Mouse (Mus musculus) kidney, postnatal 0 days (tissue): Measurements from ENCODE around the gene Hdac7. TPM values are rescaled to one million over a fixed set of nuclear protein-coding genes. Genes with fewer than 3 reads are reported as not detected.

ENCODE experiments used
- ATAC-seq: fragments of 200-750 bp; cut with Nextera tagmentation; replicated peaks from 2 replicates; pipeline ENCODE4 v1.8.0; 2017; ENCODE audit warnings: low read depth, moderate number of reproducible peaks, moderate TSS enrichment, moderate library complexity; ENCODE audit not compliant: low FRiP score
- DNase-seq: peaks from one replicate; pipeline ENCODE4 v3.0.0-alpha.2; 2016; ENCODE audit warnings: low spot score
- H3K27ac ChIP-seq: fragments of 300-500 bp; sonication (generic); 2 replicates; pipeline ENCODE4 v1.5.1; 2014; ENCODE audit warnings: mild to moderate bottlenecking
- H3K27me3 ChIP-seq: fragments of 300-500 bp; sonication (generic); 2 replicates; pipeline ENCODE4 v1.6.1; 2014; ENCODE audit warnings: low read length, mixed read lengths; ENCODE audit not compliant: insufficient read depth
- H3K36me3 ChIP-seq: fragments of 300-500 bp; sonication (generic); 2 replicates; pipeline ENCODE4 v1.6.1; 2014; ENCODE audit warnings: low read length, mixed read lengths; ENCODE audit not compliant: insufficient read depth
- H3K4me1 ChIP-seq: fragments of 300-500 bp; sonication (generic); replicated peaks from 2 replicates; pipeline ENCODE4 v1.6.1; 2014; ENCODE audit warnings: antibody characterized with exemption, low read length, mixed read lengths; ENCODE audit not compliant: insufficient read depth
- H3K4me2 ChIP-seq: fragments of 300-500 bp; sonication (generic); 2 replicates; pipeline ENCODE4 v1.6.1; 2014; ENCODE audit warnings: mild to moderate bottlenecking, low read length, moderate library complexity, mixed read lengths
- H3K4me3 ChIP-seq: fragments of 300-500 bp; sonication (generic); replicated peaks from 2 replicates; pipeline ENCODE4 v1.5.1; 2014; ENCODE audit warnings: low read depth, low read length
- H3K9ac ChIP-seq: fragments of 300-500 bp; sonication (generic); 2 replicates; pipeline ENCODE4 v1.6.1; 2014; ENCODE audit warnings: low read depth, low read length
- H3K9me3 ChIP-seq: fragments of 300-500 bp; sonication (generic); replicated peaks from 2 replicates; pipeline ENCODE4 v1.6.1; 2016; ENCODE audit warnings: low read length, inconsistent platforms, mixed read lengths
- CTCF ChIP-seq: IDR thresholded peaks from 2 replicates; pipeline ENCODE4 v1.5.1; 2016; ENCODE audit warnings: antibody characterized with exemption, low read depth, mild to moderate bottlenecking, moderate library complexity
- WGBS: fragments of 180-500 bp; shearing (Covaris S2); extraction: QIAGEN DNeasy Blood & Tissue Kit; methylation state at CpG from one replicate; pipeline ENCODE4 v1.1.7; 2014; 5-methylcytosine and 5-hydroxymethylcytosine counted together
- polyA plus RNA-seq: library from polyadenylated mRNA; unstranded; fragments of >200 nt; fragmentation: Nextera tagmentation; extraction: Ambion mirVana; gene quantifications from 2 replicates; pipeline ENCODE4 v1.2.1, GENCODE M21; 2015

Hdac7 gene
- polyA plus RNA-seq, 1 experiment from 2014 or later = 24.7 TPM

DNA sequence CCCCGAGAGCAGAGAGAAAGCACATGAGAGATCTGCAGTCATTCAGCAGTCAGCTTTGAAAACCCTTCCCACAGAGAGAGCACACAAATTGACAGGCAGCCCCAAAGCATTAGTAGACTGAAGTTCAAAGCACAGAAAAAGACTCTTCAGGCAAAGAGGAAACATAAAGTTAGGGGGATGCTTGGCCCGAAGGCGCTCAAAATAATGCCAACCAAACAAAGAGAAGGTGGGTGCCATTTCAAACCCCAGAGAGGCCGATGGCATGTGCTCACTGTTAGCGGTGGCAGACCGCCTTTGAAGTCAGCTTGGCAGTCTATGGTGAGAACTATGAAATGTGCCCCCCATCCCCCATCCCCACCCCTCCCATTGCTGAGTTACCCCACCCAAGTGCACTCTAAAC lies 2.2 kb downstream of the Hdac7 start:
- 87% methylated on average over 6 of the region's 6 CpGs for WGBS
- no peak overlapping the region for H3K4me3 ChIP-seq
- no peaks in the 10 kb centered on the region for H3K27me3 ChIP-seq
- no peak for TF ChIP-seq CTCF
- H3K27ac ChIP-seq = no peak overlapping the region
- H3K4me2 ChIP-seq = no peak overlapping the region
- peaks cover 30% of the 10 kb centered on the region for H3K4me1 ChIP-seq
- no peaks in the 10 kb centered on the region for H3K36me3 ChIP-seq
- DNase-seq (no peak), ATAC-seq (no peak)
- H3K9me3 ChIP-seq = no peaks in the 10 kb centered on the region
- H3K9ac ChIP-seq = no peak overlapping the region

DNA sequence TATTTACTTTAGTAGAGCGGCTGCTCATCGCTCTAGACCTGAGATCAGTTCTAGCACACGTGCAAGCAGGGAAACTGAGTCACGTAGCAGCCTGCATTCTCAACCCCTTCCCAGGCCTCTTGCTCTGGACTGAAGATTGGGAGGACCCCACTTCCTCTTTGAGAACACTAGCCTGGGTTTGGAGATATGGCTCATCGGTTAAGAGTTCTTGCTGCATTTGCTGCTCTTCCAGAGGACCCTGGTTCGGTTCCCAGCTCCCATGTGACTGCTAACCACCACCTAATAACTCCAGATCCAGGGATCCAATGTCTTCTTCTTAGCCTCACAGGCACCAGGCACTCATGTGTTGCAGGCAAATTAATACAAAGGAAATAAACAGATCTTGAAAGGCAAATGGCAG lies 2.9 kb downstream of the Hdac7 start:
- WGBS = 92% methylated on average over 6 of the region's 6 CpGs

DNA sequence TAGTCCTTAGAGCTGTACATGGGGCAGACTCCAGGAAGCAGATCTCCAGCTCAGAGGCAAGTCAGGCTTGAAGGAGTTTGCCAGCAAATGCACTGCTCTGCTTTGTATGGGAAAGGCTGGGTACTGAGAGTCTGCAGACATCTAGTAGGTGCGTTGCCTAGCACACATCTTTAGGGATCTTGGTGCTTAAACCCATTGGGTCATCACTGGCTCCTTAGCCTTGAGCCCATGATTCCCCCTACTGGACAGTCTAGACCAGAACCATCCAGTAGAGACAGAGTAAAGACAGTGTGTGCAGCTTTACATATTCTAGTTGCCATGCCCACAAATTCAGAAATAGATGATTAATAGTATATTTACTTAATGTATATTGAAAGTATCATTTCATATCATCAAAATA lies 3.5 kb downstream of the Hdac7 start:
- Histone ChIP-seq H3K27me3 (no peaks in the 10 kb centered on the region), H3K4me1 (peaks cover 38% of the 10 kb centered on the region), H3K9me3 (no peaks in the 10 kb centered on the region), H3K4me2 (no peak overlapping the region), H3K9ac (no peak overlapping the region), H3K4me3 (no peak overlapping the region), H3K27ac (peak overlapping the region; percentile 83), H3K36me3 (no peaks in the 10 kb centered on the region)
- no peak for ATAC-seq
- WGBS = 88% methylated on average over 1 of the region's 1 CpGs
- TF ChIP-seq CTCF = peak; percentile 59
- peak; percentile 46 for DNase-seq

More for the DNA sequence above, 2.9 kb downstream of the Hdac7 start:
- H3K27ac ChIP-seq = no peak overlapping the region
- TF ChIP-seq CTCF = no peak
- H3K4me3 ChIP-seq = no peak overlapping the region
- no peak for DNase-seq
- no peaks in the 10 kb centered on the region for H3K36me3 ChIP-seq
- ATAC-seq = no peak
- no peaks in the 10 kb centered on the region for H3K9me3 ChIP-seq
- H3K9ac ChIP-seq = no peak overlapping the region
- H3K4me1 ChIP-seq = peaks cover 33% of the 10 kb centered on the region
- H3K4me2 ChIP-seq = no peak overlapping the region
- no peaks in the 10 kb centered on the region for H3K27me3 ChIP-seq

DNA sequence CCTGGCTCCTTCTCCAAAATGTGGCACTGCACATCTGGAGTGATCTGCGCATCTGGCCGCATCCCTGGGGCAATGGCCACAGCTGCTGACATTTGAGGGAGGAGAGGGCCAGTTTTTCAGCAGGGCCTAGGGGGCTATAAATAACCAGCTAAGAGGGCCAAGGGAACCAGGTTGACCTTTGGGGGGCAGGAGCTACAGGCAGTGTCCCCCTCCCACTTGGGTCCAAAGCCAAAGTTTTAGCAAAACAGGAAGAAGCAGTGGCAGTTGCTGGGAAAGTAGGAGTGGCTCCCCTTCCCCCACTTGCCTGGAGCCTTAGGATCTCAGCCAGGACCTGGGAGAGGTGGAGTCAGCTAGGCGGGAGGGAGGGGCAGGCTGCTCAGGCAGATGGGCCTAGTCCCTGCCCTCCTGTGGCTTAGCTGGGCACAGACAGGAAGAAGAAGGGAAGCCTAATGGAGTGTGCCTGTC lies 4.3 kb downstream of the Hdac7 start:
- TF ChIP-seq CTCF = peak; percentile 50
- Histone ChIP-seq H3K4me3 (no peak overlapping the region), H3K9ac (no peak overlapping the region), H3K9me3 (no peaks in the 10 kb centered on the region), H3K27ac (peak overlapping the region; percentile 83), H3K27me3 (no peaks in the 10 kb centered on the region), H3K36me3 (no peaks in the 10 kb centered on the region), H3K4me2 (no peak overlapping the region), H3K4me1 (peaks cover 38% of the 10 kb centered on the region)
- 12% methylated on average over 3 of the region's 3 CpGs for WGBS
- DNase-seq (peak; percentile 93), ATAC-seq (peak; percentile 67)

DNA sequence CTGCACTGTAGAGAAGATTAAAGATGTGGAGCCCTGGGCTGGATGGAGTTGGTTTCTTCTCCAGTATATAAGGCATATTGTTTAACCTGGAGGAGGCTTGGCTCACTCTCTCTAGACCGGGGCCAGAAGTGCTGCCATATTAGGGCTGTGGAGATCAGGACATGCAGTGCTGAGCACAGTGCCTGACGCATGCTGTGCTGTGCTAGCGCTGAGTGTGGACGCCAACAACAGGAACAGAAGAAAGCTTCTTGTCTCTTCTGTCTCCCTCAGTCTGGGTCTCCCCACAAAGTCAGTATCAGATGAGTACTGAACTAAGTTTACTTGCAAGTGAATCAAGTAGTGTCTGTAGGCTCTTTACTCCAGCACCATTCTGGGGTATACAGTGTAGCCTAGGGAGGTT lies 4.8 kb downstream of the Hdac7 start:
- Histone ChIP-seq H3K36me3 (no peaks in the 10 kb centered on the region), H3K4me3 (no peak overlapping the region), H3K27ac (peak overlapping the region; percentile 83), H3K9ac (no peak overlapping the region), H3K9me3 (no peaks in the 10 kb centered on the region), H3K4me2 (no peak overlapping the region), H3K27me3 (no peaks in the 10 kb centered on the region), H3K4me1 (peaks cover 38% of the 10 kb centered on the region)
- no peak for TF ChIP-seq CTCF
- WGBS = 71% methylated on average over 4 of the region's 4 CpGs
- DNase-seq (no peak), ATAC-seq (no peak)

DNA sequence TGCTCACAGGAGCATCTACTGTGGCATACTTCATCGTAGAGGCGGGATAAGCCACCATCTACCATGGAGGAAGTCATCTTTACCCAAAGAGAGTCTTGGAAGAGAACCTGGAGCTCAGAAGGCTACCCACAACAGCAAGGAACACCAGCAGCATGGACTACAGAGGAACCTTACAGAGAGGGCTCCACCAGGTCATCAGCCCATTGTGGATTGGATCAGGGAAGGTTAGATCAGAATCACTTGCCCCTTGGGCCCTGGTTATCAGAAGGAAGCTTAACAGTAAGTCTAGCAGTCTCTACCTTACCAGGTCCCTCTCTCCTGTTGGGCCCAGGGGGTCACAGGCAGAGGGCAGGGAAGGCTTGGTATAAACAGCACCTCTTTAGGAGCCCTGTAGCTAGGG lies 5.3 kb downstream of the Hdac7 start:
- Histone ChIP-seq H3K4me3 (no peak overlapping the region), H3K27me3 (no peaks in the 10 kb centered on the region), H3K4me2 (no peak overlapping the region), H3K4me1 (peaks cover 38% of the 10 kb centered on the region), H3K9me3 (no peaks in the 10 kb centered on the region), H3K27ac (peak overlapping the region; percentile 83), H3K36me3 (no peaks in the 10 kb centered on the region), H3K9ac (0 out of 2 replicates have a peak overlapping the region, but pooled peaks have one; percentile 18)
- no peak for TF ChIP-seq CTCF
- 95% methylated on average over 2 of the region's 2 CpGs for WGBS
- DNase-seq (no peak), ATAC-seq (no peak)

DNA sequence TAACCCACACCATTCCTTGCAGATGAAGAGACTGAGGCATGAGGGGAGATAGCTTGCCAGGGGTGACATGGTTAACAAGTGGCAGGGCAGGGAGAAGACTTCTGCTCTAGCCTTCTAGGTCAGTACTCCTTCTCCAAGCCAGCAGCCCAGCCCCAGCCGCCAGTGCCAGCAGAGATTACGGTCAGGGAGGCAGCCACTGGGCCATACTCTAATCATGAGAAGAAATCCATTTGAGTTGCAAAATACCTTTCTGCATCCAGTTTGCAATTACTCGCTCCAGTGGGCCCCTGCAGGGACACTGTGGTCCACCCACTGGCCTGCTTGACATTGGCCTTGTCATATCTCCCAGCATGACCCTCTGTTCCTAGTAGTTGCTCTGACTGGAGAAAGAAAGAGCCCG lies 5.9 kb downstream of the Hdac7 start:
- TF ChIP-seq CTCF = no peak
- H3K9me3 ChIP-seq = no peaks in the 10 kb centered on the region
- peaks cover 42% of the 10 kb centered on the region for H3K4me1 ChIP-seq
- ATAC-seq (no peak; the same call in 1 of the 2 replicates), DNase-seq (peak; percentile 21)
- H3K9ac ChIP-seq = no peak overlapping the region
- no peaks in the 10 kb centered on the region for H3K36me3 ChIP-seq
- no peaks in the 10 kb centered on the region for H3K27me3 ChIP-seq
- H3K4me2 ChIP-seq = no peak overlapping the region
- H3K27ac ChIP-seq = peak overlapping the region; percentile 83
- no peak overlapping the region for H3K4me3 ChIP-seq
- WGBS = 70% methylated on average over 4 of the region's 4 CpGs
